Mouse (Mus musculus): ENCODE results near the gene Ttc6.

DNA sequence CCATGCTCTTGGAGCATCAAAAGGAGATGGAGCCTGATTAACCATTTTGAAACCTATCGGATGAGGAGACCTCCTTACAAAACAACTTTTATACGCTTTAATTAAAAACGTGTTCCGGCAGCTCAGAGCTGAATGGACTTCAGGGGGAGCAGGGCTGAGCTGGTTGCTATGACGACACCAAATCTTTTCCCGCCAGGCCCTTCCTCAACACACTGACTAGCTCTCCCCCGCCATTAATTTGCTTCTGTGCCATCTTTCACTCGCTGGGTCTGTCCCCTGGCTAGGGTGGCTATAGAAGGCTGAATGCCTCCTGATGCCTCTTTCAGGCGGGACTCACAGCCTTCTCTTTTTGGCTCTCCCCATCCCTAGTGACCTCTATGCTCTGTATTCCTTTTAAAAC lies 33.4 kb upstream of the Ttc6 start:
- TF ChIP-seq GATA1 (IDR thresholded peaks at IDR 0.05; ENCODE audit: low read length) (no peak), TAL1 (IDR thresholded peaks at IDR 0.05; ENCODE audit: low read length) (no peak)

Data from erythroblast, embryonic 14.5 days (primary cell).